Mouse (Mus musculus) C2C12 (cell line): ENCODE results near the gene Syf2.

Source experiments
- CTCF ChIP-seq: IDR thresholded peaks from one replicate; pipeline ENCODE4 v1.5.1; 2011; ENCODE audit not compliant: control insufficient read depth, insufficient read depth, insufficient read length
- FOSL1 ChIP-seq: IDR thresholded peaks from one replicate; pipeline ENCODE4 v1.8.0; 2011; ENCODE audit warnings: mild to moderate bottlenecking, low read length; ENCODE audit not compliant: poor library complexity, insufficient read depth, severe bottlenecking
- MYOD1 ChIP-seq: IDR thresholded peaks from one replicate; pipeline ENCODE4 v1.6.1; 2011; ENCODE audit warnings: low read depth; ENCODE audit not compliant: control insufficient read depth, insufficient read length

GRCm38 (mm10) chr4:134919733-134920540 lies 10.8 kb upstream of the Syf2 start:
- TF ChIP-seq CTCF (no peak), FOSL1 (no peak), MYOD1 (no peak)
